Mouse (Mus musculus): ENCODE results near the gene Rai1.

DNA sequence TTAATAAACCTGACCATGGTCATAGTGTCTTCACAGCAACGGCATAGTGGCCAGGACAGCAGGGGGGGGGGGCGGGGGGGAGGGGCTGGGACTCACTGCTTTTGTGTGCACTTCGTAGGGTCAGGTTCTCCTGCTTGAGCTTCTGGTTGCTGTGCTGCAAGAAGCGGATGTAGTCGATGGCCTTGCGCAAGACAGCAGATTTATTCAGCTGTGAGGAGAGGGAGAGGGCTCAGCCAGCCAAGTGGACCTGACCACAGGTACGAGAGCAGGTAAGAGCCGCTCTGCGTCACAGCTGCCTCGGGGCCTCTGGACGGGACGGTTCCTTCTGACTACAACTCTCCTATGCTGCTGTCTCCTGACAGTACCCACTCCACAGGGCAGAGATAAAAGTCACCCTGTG lies 100.2 kb downstream of the Rai1 start:
- TF ChIP-seq EP300 (IDR thresholded peaks at IDR 0.05; ENCODE audit: low read depth in 1 of 2, low read length in 2 of 2) (no peak), CTCF (IDR thresholded peaks at IDR 0.05 in 2 of 3, conservative IDR thresholded peaks at IDR 0.05 in 1 of 3; ENCODE audit: control insufficient read depth in 1 of 3, insufficient read depth in 1 of 3, low read depth in 2 of 3, low read length in 3 of 3, poor library complexity in 1 of 3, severe bottlenecking in 1 of 3) (no peak), USF1 (IDR thresholded peaks at IDR 0.05; ENCODE audit: low read depth, low read length) (no peak), CHD1 (IDR thresholded peaks at IDR 0.05; ENCODE audit: low read depth, low read length) (no peak), UBTF (IDR thresholded peaks at IDR 0.05; ENCODE audit: borderline replicate concordance, insufficient read depth, low read depth, low read length) (no peak)

All from MEL (cell line).